ENCODE assay signal across 7 mouse cellular contexts in the genomic region with DNA sequence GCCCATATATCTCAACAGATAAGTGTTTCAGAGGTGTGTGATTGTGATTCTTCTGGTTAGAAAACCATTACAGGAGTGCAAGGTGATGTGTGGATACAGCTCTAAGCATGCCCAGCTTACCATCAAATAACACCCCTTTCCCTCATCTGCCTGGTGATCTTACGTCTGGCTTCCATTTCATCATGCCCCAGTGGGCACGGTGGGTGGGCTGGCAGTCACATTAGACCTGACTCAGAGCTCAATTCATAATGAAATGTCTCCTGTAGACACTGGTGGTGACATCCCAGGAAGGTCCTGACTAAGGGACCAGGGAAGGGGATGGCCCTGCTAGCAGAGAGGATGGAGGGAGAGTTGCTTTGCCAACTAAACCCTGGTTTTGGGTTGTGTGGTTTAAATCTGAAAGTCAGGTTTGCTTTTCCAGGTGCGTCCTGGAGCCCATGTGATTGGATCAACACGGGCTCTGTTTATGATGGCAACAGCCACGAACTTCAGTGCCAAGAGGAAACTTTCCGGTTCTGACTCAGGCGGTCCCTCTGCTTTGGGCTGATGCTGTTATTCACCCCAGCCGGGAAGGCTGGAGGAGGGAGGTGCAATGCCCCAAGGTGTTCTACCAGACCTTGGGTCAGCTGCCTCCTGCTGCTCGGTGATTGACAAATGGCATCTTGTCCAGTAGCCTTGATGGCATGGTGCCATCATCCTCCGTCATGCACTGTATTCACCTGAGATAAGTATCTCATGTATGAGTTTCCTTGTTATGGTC.
"Had no signal": no experiment of that assay in that cellular context is flagged by ENCODE, and none has a peak within 500 bp of the region (broad histone marks: within the 10 kb centered on the region; RNA-seq: fewer than 3 reads in every experiment).

No protein-coding gene starts in this region.

- H3K9me3 ChIP-seq: midbrain, embryonic 12.5 days had no signal

- H3K27ac ChIP-seq: liver, embryonic 14.5 days; midbrain, embryonic 12.5 days; stomach, postnatal 0 days had no signal

- H3K4me3 ChIP-seq: midbrain, embryonic 12.5 days had no signal

- H3K36me3 ChIP-seq: midbrain, embryonic 12.5 days had no signal

- H3K27me3 ChIP-seq: midbrain, embryonic 12.5 days had no signal

- H3K9ac ChIP-seq: liver, embryonic 14.5 days; midbrain, embryonic 12.5 days had no signal

- DNase-seq: kidney, adult 9 months; kidney, postnatal 10 days; lung, adult 18-20 months; thymus, postnatal 4 days had no signal

- H3K4me2 ChIP-seq: midbrain, embryonic 12.5 days had no signal
